Mouse (Mus musculus) intestine, embryonic 15.5 days (tissue): ENCODE results near the gene Cln6. TPM values are rescaled to one million over a fixed set of nuclear protein-coding genes. Genes with fewer than 3 reads are reported as not detected.

ENCODE experiments used
- ATAC-seq: fragments of 200-750 bp; cut with Nextera tagmentation; 2 replicates; pipeline ENCODE4 v1.8.0; 2017; ENCODE audit warnings: moderate TSS enrichment, moderate library complexity
- H3K27ac ChIP-seq: fragments of 300-500 bp; sonication (generic); 2 replicates; pipeline ENCODE4 v1.5.1; 2015; ENCODE audit warnings: mild to moderate bottlenecking, inconsistent platforms
- H3K27me3 ChIP-seq: fragments of 300-500 bp; sonication (generic); replicated peaks from 2 replicates; pipeline ENCODE4 v1.6.1; 2015; ENCODE audit warnings: inconsistent platforms
- H3K36me3 ChIP-seq: fragments of 300-500 bp; sonication (generic); 2 replicates; pipeline ENCODE4 v1.6.1; 2015; ENCODE audit warnings: inconsistent platforms
- H3K4me1 ChIP-seq: fragments of 300-500 bp; sonication (generic); replicated peaks from 2 replicates; pipeline ENCODE4 v1.6.1; 2015; ENCODE audit warnings: inconsistent platforms
- H3K4me2 ChIP-seq: fragments of 300-500 bp; sonication (generic); replicated peaks from 2 replicates; pipeline ENCODE4 v1.6.1; 2015; ENCODE audit warnings: mild to moderate bottlenecking, inconsistent platforms
- H3K4me3 ChIP-seq: fragments of 300-500 bp; sonication (generic); replicated peaks from 2 replicates; pipeline ENCODE4 v1.5.1; 2015; ENCODE audit warnings: inconsistent platforms
- H3K9ac ChIP-seq: fragments of 300-500 bp; sonication (generic); 2 replicates; pipeline ENCODE4 v1.6.1; 2015; ENCODE audit warnings: inconsistent platforms
- H3K9me3 ChIP-seq: fragments of 300-500 bp; sonication (generic); 2 replicates; pipeline ENCODE4 v1.6.1; 2016; ENCODE audit warnings: inconsistent platforms
- WGBS: fragments of 180-500 bp; shearing (Covaris S2); methylation state at CpG from one replicate; pipeline ENCODE4 v1.1.7; 2015; 5-methylcytosine and 5-hydroxymethylcytosine counted together
- polyA plus RNA-seq: library from polyadenylated mRNA; unstranded; fragments of >200 nt; fragmentation: Nextera tagmentation; extraction: Ambion mirVana; gene quantifications from 2 replicates; pipeline ENCODE4 v1.2.1, GENCODE M21; 2015

Cln6 gene
- polyA plus RNA-seq, 1 experiment from 2014 or later = 29.6 TPM

DNA sequence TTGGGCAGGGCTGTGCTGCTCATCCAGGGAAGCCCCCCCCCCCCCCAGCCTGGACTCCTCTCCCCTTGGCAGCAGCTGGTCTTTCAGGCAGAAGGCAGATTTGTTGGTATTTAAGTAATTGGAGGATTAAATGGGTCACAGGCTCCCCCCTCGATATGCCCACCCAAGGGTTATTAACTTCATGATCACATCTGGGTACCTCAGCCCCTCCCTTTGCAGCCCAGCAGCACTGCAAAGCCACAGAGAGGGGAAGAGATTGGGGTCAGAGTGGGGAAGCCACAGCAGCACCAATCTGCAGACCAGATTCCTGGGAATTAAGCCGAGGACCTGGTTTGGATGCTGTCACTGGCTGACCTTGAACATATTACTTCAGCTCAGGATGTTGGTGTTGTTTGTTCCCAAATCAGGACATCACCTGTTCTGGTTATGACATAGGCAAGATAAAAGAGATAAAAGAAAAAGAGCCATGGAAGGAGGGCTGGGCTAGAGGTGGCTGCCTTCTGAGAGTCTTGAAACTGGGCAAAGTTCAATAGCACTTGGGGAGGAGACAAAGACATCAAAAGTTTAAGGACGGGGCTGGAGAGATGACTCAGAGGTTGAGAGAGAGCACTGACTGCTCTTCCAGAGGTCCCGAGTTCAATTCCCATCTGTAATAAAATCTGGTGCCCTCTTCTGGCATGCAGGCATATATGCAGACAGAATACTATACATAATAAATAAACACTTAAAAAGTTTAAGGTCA is 2.7 kb upstream of the Cln6 start:
- 0 out of 2 replicates have a peak, but pooled peaks have one; percentile 19 for ATAC-seq
- H3K27ac ChIP-seq = no peak overlapping the region
- H3K4me1 ChIP-seq = peaks cover 21% of the 10 kb centered on the region
- no peaks in the 10 kb centered on the region for H3K9me3 ChIP-seq
- H3K4me2 ChIP-seq = no peak overlapping the region
- no peak overlapping the region for H3K4me3 ChIP-seq
- no peak overlapping the region for H3K9ac ChIP-seq
- no peaks in the 10 kb centered on the region for H3K27me3 ChIP-seq
- WGBS = 41% methylated on average over 4 of the region's 4 CpGs
- H3K36me3 ChIP-seq = no peaks in the 10 kb centered on the region

DNA sequence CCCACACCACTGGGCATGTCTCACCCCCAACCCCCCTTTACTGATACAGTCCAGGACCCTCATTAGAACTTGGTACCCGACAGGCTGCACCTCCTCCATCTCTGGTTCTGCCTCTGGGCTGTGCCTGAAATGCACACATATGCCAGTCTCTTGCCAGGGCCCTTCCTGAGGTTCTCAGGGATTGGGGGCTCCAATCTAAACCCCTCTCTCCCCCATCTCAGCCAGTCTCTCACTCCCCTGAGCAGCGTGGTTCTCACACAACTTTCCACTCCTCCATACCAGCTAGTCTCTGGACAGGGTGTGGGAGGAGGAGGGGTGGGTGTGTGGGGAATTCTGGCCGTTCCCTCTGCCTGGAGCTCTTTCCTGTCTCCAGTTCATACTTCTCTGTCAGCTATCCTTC is 974 bp upstream of the Cln6 start:
- H3K4me2 ChIP-seq = 0 out of 2 replicates have a peak overlapping the region, but pooled peaks have one; percentile 81
- no peak overlapping the region for H3K9ac ChIP-seq
- peak overlapping the region; percentile 66 for H3K27ac ChIP-seq
- no peaks in the 10 kb centered on the region for H3K36me3 ChIP-seq
- WGBS = 35% methylated on average over 3 of the region's 3 CpGs
- no peaks in the 10 kb centered on the region for H3K27me3 ChIP-seq
- peaks cover 21% of the 10 kb centered on the region for H3K4me1 ChIP-seq
- H3K4me3 ChIP-seq = no peak overlapping the region
- H3K9me3 ChIP-seq = no peaks in the 10 kb centered on the region
- ATAC-seq = no peak

DNA sequence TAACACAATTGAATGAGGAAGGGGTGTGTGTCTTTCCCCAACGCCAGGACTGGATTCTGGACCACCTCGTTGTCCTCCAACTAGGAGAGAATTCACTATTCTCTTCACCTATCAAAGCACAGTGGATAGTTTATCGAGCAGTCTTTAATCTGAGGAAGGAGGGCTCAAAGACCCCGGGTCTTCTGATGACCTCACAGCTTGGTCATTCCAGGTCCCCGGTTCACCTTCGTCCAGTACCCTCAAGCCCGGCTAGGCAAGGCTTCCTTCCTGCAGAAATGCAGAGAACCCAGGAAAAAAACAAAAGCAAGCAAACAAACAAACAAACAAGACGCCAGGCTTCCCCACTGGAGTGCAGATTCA is 459 bp upstream of the Cln6 start:
- Histone ChIP-seq H3K9me3 (no peaks in the 10 kb centered on the region), H3K4me3 (peak overlapping the region; percentile 78), H3K4me1 (peaks cover 22% of the 10 kb centered on the region), H3K4me2 (peak overlapping the region; percentile 81), H3K27me3 (no peaks in the 10 kb centered on the region), H3K9ac (no peak overlapping the region), H3K27ac (peak overlapping the region; percentile 66), H3K36me3 (no peaks in the 10 kb centered on the region)
- peak; percentile 21; the same call in 1 of the 2 replicates for ATAC-seq
- WGBS = 12% methylated on average over 8 of the region's 8 CpGs

DNA sequence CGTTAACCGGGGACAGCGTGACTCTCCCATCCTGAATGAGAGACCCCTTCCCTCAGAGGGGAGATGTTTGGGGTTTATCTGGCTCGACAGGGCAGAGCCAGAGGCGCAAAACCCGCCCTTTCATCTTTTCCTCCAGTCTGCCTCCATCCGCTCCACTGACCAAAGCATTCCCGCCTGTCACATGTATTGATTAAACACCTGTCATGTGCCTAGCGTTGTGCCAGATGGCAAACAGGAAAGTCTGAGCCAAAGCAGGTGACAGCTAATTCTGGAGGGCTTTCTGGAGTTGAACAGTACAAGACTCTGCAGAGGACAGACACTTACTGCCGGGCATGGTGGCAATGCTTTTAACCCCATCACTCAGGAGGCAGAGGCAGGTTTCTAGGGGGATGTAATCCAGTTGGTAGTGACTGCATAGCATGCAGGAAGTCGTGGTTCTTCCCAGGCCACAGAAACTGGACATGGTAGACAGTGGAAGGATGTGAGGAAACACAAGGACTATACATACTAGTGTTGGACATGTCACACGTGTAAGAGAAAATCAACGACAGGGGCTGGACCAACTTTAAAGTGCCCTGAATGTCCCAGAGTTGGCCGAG is 686 bp downstream of the Cln6 start:
- H3K9me3 ChIP-seq = no peaks in the 10 kb centered on the region
- H3K4me2 ChIP-seq = peak overlapping the region; percentile 81
- peak overlapping the region; percentile 78 for H3K4me3 ChIP-seq
- no peaks in the 10 kb centered on the region for H3K36me3 ChIP-seq
- H3K4me1 ChIP-seq = peaks cover 23% of the 10 kb centered on the region
- no peaks in the 10 kb centered on the region for H3K27me3 ChIP-seq
- peak overlapping the region; percentile 94 for H3K9ac ChIP-seq
- no peak; the same call in 1 of the 2 replicates for ATAC-seq
- H3K27ac ChIP-seq = peak overlapping the region; percentile 95
- whole genome bisulfite sequencing = 11% methylated on average over 14 of the region's 14 CpGs

DNA sequence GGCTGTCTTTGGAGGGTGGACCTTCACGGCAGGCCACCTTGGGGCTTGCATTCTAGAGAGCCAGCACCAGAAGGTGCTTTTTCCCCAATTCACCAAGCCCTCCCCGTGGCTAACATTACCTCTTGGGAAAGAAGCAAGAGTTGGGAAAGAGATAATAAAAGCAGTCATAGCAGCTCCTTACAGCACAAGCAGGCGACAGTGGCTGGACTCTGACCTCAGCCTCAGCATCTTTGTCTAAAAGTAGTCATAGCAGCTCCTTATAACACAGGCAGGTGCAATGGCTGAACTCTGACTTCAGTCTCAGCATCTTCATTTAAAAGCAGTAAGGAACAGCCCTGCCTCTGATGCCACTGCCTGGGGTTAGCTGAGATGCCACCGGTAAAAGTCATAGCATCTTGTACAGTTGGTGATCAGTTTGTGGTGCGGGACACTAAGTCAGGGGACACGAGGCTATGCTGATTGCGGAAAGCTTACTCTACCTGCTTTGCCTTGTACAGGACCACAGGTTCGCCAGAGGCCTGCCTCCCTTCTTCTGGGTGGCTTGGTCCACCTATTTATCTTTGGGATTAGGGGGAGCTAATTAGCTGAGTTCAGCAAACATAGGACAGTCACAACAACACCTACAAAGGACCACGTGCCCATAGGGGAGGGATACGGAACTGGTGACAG is 4.9 kb downstream of the Cln6 start:
- no peak for ATAC-seq

DNA sequence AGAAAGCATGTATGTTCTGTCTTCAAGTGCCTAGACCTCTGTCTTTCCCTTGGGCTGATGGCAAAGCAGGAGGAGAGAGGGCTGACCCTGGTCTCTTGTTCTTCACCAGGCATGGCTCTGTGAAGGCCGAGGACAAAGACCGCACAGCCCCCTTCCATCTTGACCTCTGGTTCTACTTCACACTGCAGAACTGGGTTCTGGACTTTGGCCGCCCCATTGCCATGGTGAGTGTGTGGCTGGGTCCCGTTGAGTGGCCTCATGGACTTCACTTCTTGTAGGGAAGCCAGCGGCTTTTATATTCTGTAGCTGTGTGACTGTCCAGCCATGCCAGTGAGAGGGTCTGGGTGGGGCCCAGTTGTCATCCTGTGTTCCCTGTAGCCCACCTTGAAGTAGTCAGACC is 5.9 kb downstream of the Cln6 start:
- H3K9ac ChIP-seq = no peak overlapping the region
- 88% methylated on average over 5 of the region's 5 CpGs for WGBS
- H3K27me3 ChIP-seq = no peaks in the 10 kb centered on the region
- no peak for ATAC-seq
- H3K4me2 ChIP-seq = no peak overlapping the region
- no peaks in the 10 kb centered on the region for H3K36me3 ChIP-seq
- no peak overlapping the region for H3K4me3 ChIP-seq
- no peak overlapping the region for H3K27ac ChIP-seq
- H3K4me1 ChIP-seq = peaks cover 18% of the 10 kb centered on the region
- no peaks in the 10 kb centered on the region for H3K9me3 ChIP-seq

More for the DNA sequence above, 4.9 kb downstream of the Cln6 start:
- Histone ChIP-seq H3K27ac (no peak overlapping the region), H3K36me3 (no peaks in the 10 kb centered on the region), H3K27me3 (no peaks in the 10 kb centered on the region), H3K4me2 (no peak overlapping the region), H3K9ac (no peak overlapping the region), H3K9me3 (no peaks in the 10 kb centered on the region), H3K4me1 (peaks cover 23% of the 10 kb centered on the region), H3K4me3 (no peak overlapping the region)
- WGBS = 69% methylated on average over 10 of the region's 10 CpGs

DNA sequence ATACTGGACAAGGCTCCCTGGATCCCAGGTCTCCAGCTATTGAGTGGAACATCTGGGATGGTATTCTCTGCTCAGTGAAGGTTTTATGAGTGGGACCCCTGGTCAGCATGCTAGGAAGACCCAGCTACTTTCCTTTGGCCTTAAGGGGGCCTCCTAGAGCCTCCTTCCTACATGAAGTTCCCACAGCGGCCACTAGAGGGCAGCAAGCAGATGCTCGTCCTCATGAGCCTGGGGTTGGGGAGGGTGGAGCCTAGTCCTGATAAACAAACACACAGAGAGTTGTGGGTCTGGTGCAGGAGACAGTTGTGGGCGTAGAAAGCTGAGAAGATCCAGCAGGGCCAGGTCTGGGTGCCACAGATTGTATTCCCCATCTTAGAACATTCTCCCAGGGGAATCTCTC is 9.1 kb downstream of the Cln6 start:
- Histone ChIP-seq H3K36me3 (peaks cover 6% of the 10 kb centered on the region), H3K27me3 (no peaks in the 10 kb centered on the region), H3K4me3 (no peak overlapping the region), H3K4me1 (peaks cover 11% of the 10 kb centered on the region; the same call in 1 of the 2 replicates), H3K9me3 (no peaks in the 10 kb centered on the region), H3K27ac (no peak overlapping the region), H3K9ac (no peak overlapping the region), H3K4me2 (no peak overlapping the region)
- ATAC-seq = peak; percentile 57
- 0% methylated on average over 3 of the region's 3 CpGs for WGBS

DNA sequence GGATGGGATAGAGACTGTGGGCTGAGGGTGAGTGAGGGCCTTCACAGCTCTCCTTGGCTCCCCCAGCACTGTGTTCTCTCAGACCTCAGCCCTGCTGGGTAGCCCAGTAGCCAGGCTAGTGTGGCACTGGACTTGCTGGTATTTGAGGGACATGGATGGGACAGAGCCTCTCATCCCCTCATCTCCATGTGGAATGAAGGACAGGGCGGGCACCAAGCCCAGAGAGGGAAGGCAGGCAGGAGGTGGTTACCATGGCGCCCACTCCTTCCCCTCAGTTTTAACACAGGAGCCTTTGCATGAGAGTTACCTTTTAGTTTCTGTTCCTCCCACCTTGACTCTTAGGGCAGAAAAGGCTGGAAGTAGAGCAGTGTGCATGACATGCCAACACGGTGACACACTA is 10.1 kb downstream of the Cln6 start:
- no peak for ATAC-seq
- Histone ChIP-seq H3K4me2 (no peak overlapping the region), H3K9me3 (no peaks in the 10 kb centered on the region), H3K9ac (no peak overlapping the region), H3K4me1 (peaks cover 9% of the 10 kb centered on the region; the same call in 1 of the 2 replicates), H3K4me3 (no peak overlapping the region), H3K27me3 (no peaks in the 10 kb centered on the region), H3K36me3 (peaks cover 6% of the 10 kb centered on the region), H3K27ac (no peak overlapping the region)
- WGBS = 95% methylated on average over 3 of the region's 3 CpGs

DNA sequence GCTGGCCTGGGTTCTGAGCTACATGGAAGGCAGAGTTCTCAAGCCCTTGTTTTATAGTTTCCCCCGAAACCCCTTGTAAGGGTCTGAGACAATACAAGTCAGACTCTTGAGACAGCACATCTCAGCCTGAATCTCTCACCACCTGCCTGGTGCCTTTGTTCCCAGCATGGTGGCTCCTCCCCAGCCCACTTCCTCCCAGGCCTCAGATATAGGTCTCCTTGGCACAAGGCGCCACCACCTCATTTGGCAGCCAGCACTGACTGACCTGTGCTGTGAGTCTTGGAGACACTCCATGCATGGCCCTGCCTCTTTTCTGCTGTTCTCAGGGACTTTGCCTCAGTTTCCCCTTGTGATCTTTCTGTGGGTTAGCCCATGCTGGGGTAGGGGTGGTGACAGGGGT is 13.0 kb downstream of the Cln6 start:
- H3K4me3 ChIP-seq = no peak overlapping the region
- H3K4me2 ChIP-seq = no peak overlapping the region
- H3K27ac ChIP-seq = no peak overlapping the region
- H3K27me3 ChIP-seq = no peaks in the 10 kb centered on the region
- no peaks in the 10 kb centered on the region for H3K9me3 ChIP-seq
- ATAC-seq = no peak
- 94% methylated on average over 2 of the region's 2 CpGs for WGBS
- H3K9ac ChIP-seq = no peak overlapping the region
- peaks cover 14% of the 10 kb centered on the region for H3K4me1 ChIP-seq
- H3K36me3 ChIP-seq = peaks cover 6% of the 10 kb centered on the region

DNA sequence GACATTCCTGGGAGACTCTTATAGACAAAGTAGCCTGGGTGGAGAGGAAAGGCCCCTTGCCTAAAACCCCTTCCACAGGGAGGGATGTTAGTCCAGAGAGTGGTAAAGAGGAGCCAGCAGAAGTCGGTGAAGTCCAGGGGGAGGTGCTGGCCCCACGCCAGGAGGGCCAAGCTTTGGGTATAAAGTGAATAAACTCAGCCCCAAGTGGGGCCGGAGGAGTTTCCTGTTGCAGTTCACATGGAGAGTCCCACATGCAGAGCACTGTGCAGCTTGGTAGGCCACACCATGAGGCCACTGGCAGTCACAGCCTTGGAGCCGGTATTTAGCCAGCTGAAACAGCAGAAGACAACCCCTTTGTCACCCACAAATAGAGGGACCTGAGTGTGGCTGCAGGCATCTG is 15.9 kb downstream of the Cln6 start:
- Histone ChIP-seq H3K36me3 (peaks cover 6% of the 10 kb centered on the region), H3K4me3 (no peak overlapping the region), H3K4me2 (no peak overlapping the region), H3K9me3 (no peaks in the 10 kb centered on the region), H3K4me1 (peaks cover 26% of the 10 kb centered on the region), H3K9ac (no peak overlapping the region), H3K27ac (peak overlapping the region; percentile 17; the same call in 1 of the 2 replicates), H3K27me3 (no peaks in the 10 kb centered on the region)
- WGBS = 31% methylated on average over 4 of the region's 4 CpGs
- ATAC-seq = no peak

DNA sequence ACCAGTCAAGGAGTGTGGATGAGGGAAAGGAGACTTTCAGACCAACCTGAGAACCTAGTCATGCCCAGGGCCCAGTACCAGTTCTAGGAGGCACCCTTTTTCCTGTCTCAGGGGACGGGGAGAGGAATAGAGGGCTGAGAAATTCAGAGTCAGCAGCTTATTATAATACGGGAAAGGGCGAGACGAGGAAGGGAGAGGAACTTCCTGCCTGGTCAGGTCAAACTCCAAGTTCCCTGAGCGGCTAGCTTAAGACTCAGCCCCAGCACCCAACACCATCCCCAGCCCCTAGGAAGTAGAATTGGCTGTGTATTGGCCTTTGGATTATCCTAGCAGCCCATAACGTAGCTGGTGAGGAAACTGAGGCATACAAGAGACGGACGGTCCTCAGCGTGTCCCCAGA is 18.6 kb downstream of the Cln6 start:
- Histone ChIP-seq H3K9ac (peak overlapping the region; percentile 44), H3K4me3 (peak overlapping the region; percentile 38), H3K36me3 (no peaks in the 10 kb centered on the region), H3K27me3 (no peaks in the 10 kb centered on the region), H3K4me1 (peaks cover 30% of the 10 kb centered on the region), H3K9me3 (no peaks in the 10 kb centered on the region), H3K27ac (peak overlapping the region; percentile 96), H3K4me2 (peak overlapping the region; percentile 61)
- WGBS = 44% methylated on average over 9 of the region's 9 CpGs
- ATAC-seq = peak; percentile 84

DNA sequence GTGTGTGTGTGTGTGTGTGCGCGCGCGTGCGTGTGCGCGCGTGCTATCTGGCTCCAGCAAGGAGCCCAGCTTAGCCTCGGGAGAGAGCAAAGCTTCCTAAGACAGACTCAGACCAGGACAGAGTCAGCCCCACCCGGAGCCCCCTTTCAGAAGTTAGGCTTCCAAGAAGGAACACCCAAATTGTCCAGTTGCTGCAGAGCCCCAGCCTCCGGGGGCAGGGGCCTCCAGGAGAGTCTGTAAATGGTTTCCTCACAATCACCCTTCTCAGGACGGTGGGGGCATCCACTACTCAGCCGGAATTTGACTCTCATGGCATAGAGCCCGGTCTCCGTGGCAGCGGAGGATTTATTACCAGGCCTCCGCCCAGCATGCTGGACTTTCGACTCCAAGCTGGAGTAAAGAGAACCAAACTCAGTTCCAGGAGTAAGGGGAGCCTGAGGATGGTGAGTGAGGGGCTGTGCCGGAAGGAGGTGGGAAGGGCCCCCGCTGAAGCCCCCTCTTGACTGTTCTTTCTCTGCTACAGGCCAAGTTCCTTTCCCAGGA is 19.2 kb downstream of the Cln6 start, which contains the start of gene Calml4:
TSS of gene Calml4 (plus strand) at position 362 of the 543 bp plus-strand sequence.
- H3K27me3 ChIP-seq = no peaks in the 10 kb centered on the region
- peak within 1 kb of the TSS; percentile 44 for H3K9ac ChIP-seq
- no peaks in the 10 kb centered on the region for H3K36me3 ChIP-seq
- H3K4me3 ChIP-seq = peak within 1 kb of the TSS; percentile 38
- peak within 1 kb of the TSS; percentile 96 for H3K27ac ChIP-seq
- H3K4me1 ChIP-seq = peaks cover 30% of the 10 kb centered on the region
- WGBS = 17% methylated on average over 20 of the region's 20 CpGs
- peak; percentile 89 for ATAC-seq
- no peaks in the 10 kb centered on the region for H3K9me3 ChIP-seq
- peak within 1 kb of the TSS; percentile 61 for H3K4me2 ChIP-seq
